Mouse (Mus musculus) lung, adult 2 months (tissue): Measurements from ENCODE around the gene Rd3.

ENCODE experiments used
- CTCF ChIP-seq: fragments of 200-500 bp; IDR thresholded peaks from 2 replicates; pipeline ENCODE4 v1.5.1; 2011; ENCODE audit warnings: mild to moderate bottlenecking, low read length, control low read depth; ENCODE audit not compliant: insufficient read depth
- POLR2A ChIP-seq: fragments of 200-500 bp; IDR thresholded peaks from 2 replicates; pipeline ENCODE4 v1.6.1; 2011; ENCODE audit warnings: low read depth, mild to moderate bottlenecking, control low read depth, low read length, borderline replicate concordance; ENCODE audit errors: extremely low read depth

DNA sequence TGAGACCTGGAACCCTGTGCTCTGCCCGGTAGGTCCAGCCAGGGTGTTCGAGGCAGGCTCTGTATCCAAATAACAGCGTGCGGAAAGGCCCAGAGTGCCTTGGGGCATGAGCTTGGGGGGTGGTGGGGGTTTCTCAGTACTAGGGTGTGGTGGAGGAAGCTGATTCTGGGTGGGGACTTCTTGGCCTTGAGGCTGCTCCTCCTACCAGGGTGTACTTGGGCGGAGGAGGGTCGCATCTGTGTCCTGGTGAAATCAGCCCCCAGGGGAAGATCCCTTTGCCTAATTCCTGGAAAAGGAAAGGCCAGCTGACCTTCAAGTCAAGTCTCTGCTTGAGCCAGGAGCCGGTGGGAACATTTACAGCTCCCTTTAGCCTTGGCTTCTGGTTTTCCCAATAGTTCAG lies 30.9 kb upstream of the Rd3 start:
- TF ChIP-seq CTCF: no peak
- TF ChIP-seq POLR2A: peak; percentile 33; the same call in 1 of the 2 replicates
